Mouse (Mus musculus) ovary, adult 18-20 months (tissue): Measurements from ENCODE around the gene Gjd3.

Source experiments
- DNase-seq: peaks from one replicate; pipeline ENCODE4 v3.0.0; 2022; ENCODE audit warnings: low spot score, mixed read lengths

Gene Gjd3

DNA sequence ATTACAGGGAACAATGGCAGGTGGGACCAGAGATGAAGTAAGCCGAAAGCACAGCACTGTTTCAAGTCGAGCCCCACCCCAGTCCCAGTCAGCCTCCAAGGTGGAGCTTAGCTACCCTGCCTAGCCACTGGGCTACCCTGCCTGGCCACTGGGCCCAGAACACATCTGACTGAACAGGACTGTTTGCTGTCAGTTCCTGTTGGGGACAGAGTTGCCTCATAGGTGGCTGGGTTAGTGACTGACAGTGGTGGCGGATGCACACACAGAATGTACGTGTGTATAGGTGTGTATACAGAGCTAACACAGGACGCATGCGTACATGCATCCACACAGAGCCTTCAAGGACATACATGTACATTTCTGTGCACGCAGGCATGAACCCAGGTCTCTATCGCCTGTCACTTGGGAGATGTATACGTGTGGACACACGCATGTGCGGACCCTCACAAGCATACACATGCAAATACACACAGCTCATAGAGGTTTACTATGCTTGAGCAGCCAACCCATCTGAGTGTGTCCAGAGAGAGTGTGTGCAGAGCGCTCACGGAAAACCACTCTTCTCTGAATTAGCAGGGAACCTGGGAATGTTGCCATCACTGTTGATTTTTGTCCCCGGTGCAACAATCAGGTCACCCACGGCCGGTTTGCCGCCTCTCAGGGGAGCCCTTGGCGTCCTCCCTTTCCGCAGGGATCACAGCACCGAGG lies 1.4 kb downstream of the Gjd3 start:
- no peak for DNase-seq

- DNase-seq: no peak
Measured at GRCm38 (mm10) chr11:98979356-98979755, 3.5 kb downstream of the Gjd3 start.

DNA sequence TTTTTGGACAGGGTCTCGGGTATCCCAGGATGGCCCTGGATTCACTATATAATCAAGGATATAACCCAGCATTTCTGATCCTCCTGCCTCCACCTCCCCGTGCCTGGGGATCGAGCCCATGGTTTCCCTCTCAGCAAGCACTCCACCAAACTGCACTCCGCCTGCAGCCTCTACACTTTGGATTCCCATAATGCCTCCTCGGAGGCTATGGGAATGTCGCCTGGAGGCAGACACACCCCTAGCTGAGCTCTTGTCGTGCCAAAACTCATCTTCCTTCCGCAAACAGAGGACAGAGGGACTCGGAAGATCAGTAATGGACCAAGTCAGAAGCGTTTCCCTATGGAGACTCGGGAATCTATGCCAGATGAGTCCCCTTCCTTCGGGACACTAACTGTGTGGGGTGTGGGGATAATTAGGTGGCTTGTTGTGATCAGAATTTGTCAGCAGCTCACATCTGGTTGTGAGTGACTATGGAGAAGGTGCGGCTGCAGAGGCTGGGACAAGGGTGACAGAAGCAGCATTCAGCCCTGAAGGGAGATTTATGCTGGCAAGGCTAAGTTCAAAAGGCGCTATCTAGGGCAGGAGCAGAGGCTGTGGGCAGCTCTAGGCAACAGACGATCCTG lies 4.2 kb downstream of the Gjd3 start:
- no peak for DNase-seq

DNA sequence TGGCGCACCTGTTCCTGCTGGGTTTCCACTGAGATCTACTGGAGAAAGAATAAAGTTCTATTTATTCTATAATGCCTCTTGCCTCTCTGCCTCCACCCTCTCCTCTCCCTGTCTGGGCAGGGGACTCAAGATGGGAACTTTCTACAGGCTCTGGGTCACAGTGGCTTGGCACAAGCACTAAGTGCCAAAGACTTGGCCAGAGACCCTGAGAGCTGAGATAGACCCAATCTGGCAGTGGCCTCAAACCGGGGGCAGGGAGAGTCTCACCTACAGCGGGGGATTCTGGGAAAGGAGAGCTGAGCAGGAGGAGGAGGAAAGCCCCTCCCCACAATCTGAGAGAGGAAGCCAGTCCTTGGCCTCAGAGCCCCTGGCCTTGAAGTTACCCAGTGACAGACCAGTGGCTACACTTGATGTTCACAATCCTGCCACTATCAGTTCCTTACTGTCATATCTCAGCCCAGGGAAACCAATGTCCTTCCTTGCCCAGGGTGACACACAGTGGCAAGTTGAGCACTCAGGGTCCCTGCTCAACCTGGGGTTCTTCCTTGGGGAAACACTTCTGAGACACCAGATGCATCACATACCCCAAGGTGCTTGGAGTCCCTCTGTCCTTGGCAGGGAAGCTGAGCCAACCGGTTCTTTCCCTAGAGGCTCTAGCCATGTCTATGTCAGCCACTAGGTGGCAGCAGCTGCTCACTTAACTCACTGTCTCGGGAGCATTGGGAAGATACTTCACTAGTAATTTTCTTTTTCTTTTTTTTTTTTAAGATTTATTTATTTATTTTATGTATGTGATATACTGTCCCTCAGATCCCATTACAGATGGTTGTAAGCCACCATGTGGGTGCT lies 7.7 kb downstream of the Gjd3 start:
- DNase-seq: no peak

- DNase-seq: no peak
Measured at GRCm38 (mm10) chr11:98974213-98974612, 8.6 kb downstream of the Gjd3 start.

- DNase-seq: no peak
Measured at GRCm38 (mm10) chr11:98973584-98973983, 9.2 kb downstream of the Gjd3 start.

- DNase-seq: no peak
Measured at GRCm38 (mm10) chr11:98972801-98973360, 9.9 kb downstream of the Gjd3 start.

- DNase-seq: no peak
Measured at GRCm38 (mm10) chr11:98972215-98972614, 10.6 kb downstream of the Gjd3 start.

GRCm38 (mm10) chr11:98971316-98972031 lies 11.3 kb downstream of the Gjd3 start:
- no peak for DNase-seq

GRCm38 (mm10) chr11:98970191-98970925 lies 12.5 kb downstream of the Gjd3 start:
- no peak for DNase-seq

- DNase-seq: no peak
Measured at GRCm38 (mm10) chr11:98969496-98969927, 13.3 kb downstream of the Gjd3 start.

GRCm38 (mm10) chr11:98968716-98969495 lies 13.9 kb downstream of the Gjd3 start:
- no peak for DNase-seq

DNA sequence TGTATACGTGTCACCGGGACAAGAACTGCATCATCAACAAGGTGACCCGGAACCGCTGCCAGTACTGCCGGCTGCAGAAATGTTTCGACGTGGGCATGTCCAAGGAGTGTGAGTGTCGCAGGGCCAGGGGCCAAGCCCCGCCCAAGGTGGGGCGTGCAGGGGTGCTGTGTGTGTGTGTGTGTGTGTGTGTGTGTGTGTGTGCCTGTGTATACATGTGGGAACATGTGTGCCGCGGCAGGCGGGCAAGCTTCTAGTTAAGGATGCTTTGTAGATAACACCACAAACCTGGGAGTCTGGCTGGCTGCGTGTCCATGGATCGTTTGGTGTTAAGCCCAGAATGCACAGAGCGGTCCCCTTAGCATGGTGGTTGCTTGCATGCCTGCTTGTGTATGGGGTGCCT lies 14.7 kb downstream of the Gjd3 start:
- DNase-seq: no peak

DNA sequence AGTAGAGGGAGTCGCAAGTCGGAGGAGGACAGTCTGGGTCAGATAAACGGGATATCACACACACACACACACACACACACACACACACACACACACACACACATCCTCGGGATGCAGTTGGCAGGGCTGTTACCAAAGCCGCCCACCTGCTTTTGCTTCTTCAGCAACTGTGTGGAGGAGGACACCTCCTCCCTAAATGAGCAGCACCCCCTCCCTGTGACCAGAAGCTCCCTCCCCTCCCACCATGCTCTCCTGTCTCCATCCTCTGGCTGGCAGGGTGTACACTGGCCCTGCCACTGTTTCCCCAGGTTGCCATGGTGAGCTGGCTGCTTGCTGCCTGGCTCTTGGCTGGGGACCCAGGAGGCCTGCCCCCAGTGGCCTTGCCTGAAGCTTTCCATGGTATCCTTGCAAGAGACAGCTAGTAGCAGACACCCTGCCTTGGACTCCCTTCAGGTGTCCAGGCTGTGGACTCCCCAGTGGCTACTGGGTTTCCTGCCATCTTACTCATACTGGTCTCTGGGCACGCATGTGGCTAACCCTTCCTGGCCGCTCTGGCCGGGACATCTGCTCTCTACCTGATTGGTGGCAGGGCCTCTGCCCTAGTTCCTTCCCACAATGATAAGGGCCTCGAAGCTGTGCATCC lies 16.2 kb downstream of the Gjd3 start:
- DNase-seq: peak; percentile 90

GRCm38 (mm10) chr11:98965416-98966077 lies 17.3 kb downstream of the Gjd3 start:
- no peak for DNase-seq

DNA sequence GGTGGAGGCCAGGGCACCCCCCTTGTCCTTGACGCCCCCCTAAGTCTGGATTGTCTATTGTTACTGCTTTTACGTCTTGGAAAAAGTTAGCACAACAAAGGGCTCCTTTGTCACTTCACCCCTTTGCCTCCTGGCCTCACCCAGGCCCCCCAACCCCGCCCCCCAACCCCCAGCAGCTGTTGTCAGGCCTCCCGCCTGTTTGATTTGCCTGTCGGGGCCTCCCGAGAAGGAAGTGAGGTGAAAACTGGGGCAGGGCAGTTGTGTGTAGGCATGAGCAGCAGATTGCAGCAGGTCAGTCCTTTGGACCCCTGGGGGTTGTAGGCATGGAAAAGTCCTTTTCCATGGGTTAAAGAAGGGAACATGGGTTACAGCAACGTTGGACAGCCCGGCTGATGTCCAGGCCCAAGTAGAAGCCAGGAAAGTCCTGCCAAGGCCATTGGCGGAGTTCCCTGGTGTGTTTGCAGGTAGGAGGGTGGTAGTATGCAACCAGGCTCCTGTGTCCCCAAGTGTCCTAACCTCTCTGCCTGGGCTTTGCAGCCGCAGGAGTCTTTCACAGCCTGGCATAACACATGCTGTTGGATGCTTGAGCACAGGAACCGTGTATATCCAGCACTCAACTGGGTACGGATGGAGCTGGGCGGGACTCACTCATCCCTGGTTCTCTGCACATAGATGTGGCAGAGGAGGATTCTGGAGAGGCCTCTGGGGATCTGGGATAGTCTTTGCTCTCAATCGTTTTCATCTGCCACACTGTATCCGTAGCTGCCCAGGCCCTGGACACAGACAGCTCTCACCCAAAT lies 18.0 kb downstream of the Gjd3 start:
- DNase-seq: no peak

- DNase-seq: no peak
Measured at GRCm38 (mm10) chr11:98964201-98964615, 18.6 kb downstream of the Gjd3 start.
